ENCODE assay signal across 9 mouse cellular contexts in genomic region chr1:168246968-168247724, GRCm38 (mm10).
DNase-seq lines count a peak whose midpoint lies in the region; ATAC-seq lines count a peak whose summit lies in the region.
"Had no signal": no experiment of that assay in that cellular context is flagged by ENCODE, and none has a peak within 500 bp of the region (broad histone marks: within the 10 kb centered on the region; RNA-seq: fewer than 3 reads in every experiment).

No protein-coding gene starts in this region.

- 27% methylated on average over 10 of the region's 10 CpGs for WGBS in heart, embryonic 14.5 days
- 32% methylated on average over 10 of the region's 10 CpGs for WGBS in limb, embryonic 13.5 days

- peak overlapping the region; percentile 4; the same call in 1 of the 2 replicates for H3K27ac ChIP-seq in brown adipose tissue, adult 24 weeks (replicated peaks; ENCODE audit: low read depth, low read length)
- peak overlapping the region; percentile 70 to 75 for H3K27ac ChIP-seq in heart, embryonic 14.5 days (replicated peaks in 1 of 2; ENCODE audit: control insufficient read depth in 1 of 2, insufficient read depth in 1 of 2, low read depth in 2 of 2, low read length in 2 of 2)
- H3K27ac ChIP-seq in limb, embryonic 13.5 days: peak overlapping the region; percentile 67; the same call in 1 of the 2 replicates

- peak; percentile 54; the same call in 1 of the 2 replicates for ATAC-seq in frontal cortex, adult (ENCODE audit: low TSS enrichment)
- no peak; the same call in 1 of the 2 replicates for ATAC-seq in heart, embryonic 14.5 days (ENCODE audit: insufficient number of reproducible peaks, insufficient read depth, low FRiP score, low read depth)
- ATAC-seq in limb, embryonic 13.5 days (ENCODE audit: low FRiP score, low read depth): peak; percentile 49; the same call in 1 of the 2 replicates

- H3K4me2 ChIP-seq in heart, embryonic 14.5 days (ENCODE audit: low read length): peak overlapping the region; percentile 33
- peak overlapping the region; percentile 25 for H3K4me2 ChIP-seq in limb, embryonic 13.5 days (replicated peaks)

- no peaks in the 10 kb centered on the region for H3K9me3 ChIP-seq in heart, embryonic 14.5 days (ENCODE audit: control insufficient read depth, low read length)
- no peaks in the 10 kb centered on the region for H3K9me3 ChIP-seq in limb, embryonic 13.5 days

- no peak overlapping the region for H3K4me3 ChIP-seq in brown adipose tissue, adult 24 weeks (ENCODE audit: insufficient read depth, low read depth, low read length)
- H3K4me3 ChIP-seq in heart, embryonic 14.5 days (ENCODE audit: control insufficient read depth in 1 of 2, insufficient read depth in 1 of 2, low read depth in 1 of 2, low read length in 2 of 2): no peak overlapping the region
- H3K4me3 ChIP-seq in limb, embryonic 13.5 days: no peak overlapping the region

- H3K36me3 ChIP-seq in heart, embryonic 14.5 days (ENCODE audit: control insufficient read depth, insufficient read depth, low read length): no peaks in the 10 kb centered on the region
- no peaks in the 10 kb centered on the region for H3K36me3 ChIP-seq in limb, embryonic 13.5 days

- H3K9ac ChIP-seq in heart, embryonic 14.5 days (ENCODE audit: low read length): peak overlapping the region; percentile 42
- no peak overlapping the region for H3K9ac ChIP-seq in limb, embryonic 13.5 days

- H3K4me1 ChIP-seq in brown adipose tissue, adult 24 weeks (ENCODE audit: control insufficient read depth, insufficient read depth, insufficient read length, low read length): 0 out of 2 replicates have a peak, but pooled peaks cover 3% of the 10 kb centered on the region
- peaks cover 25 to 51% of the 10 kb centered on the region in 2 experiments for H3K4me1 ChIP-seq in heart, embryonic 14.5 days (ENCODE audit: control insufficient read depth in 2 of 2, insufficient read depth in 2 of 2, low read length in 2 of 2)
- peaks cover 52% of the 10 kb centered on the region for H3K4me1 ChIP-seq in limb, embryonic 13.5 days

- DNase-seq in frontal cortex, postnatal 36 days (ENCODE audit: low spot score in 2 of 2): no peak
- DNase-seq in ovary, postnatal 10 days (ENCODE audit: low spot score): no peak
- DNase-seq in frontal cortex, postnatal 25 days (ENCODE audit: low spot score in 2 of 2): no peak
- no peak for DNase-seq in cerebellum, adult 9-10 months

- H3K27me3 ChIP-seq in heart, embryonic 14.5 days (ENCODE audit: control insufficient read depth, insufficient read depth, low read length): no peaks in the 10 kb centered on the region
- no peaks in the 10 kb centered on the region for H3K27me3 ChIP-seq in limb, embryonic 13.5 days
- H3K27me3 ChIP-seq: CH12.LX had no signal

Comparison
In these comparisons a context has a peak if more than half of its experiments do, and no peak if none do; other contexts are left out.
1. H3K27ac ChIP-seq: peak in every context shown above with its lines; median percentile 72 in heart, embryonic 14.5 days; 67 in limb, embryonic 13.5 days; 4 in brown adipose tissue, adult 24 weeks.